ENCODE assay signal across 16 mouse cellular contexts in the genomic region with DNA sequence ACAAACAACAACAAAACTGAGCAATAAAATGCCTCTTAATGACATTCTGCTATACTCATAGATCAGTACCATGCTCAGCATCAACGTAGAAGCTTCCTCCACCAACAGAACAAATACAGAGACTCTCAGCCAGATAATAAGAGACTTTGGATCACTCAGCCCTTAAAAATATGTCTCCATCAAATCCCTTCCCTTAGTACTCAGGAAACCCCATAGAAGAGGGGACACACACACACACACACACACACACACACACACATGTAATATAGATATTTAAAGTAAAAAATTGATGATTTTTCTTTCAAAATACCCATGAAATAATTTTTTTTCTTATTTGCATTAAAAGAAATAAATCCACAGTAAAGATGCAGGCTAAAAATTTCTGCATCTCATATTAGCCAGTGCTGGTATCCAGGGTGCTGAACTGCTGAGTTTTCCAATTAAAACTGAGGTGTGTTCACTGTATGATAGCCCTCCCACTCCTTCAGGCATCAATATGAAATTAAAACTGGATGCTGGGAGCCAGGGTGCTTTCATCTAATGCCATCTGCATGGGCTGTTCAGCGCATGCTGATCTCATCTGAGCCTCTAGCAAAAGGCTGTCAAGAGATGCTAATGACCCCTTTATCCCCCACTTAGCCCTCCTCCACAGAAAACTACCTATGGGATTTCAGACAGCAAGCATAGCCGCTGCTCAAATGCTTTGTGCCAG.
A peak's percentile ranks its signal among the peaks of the same experiment; 100 is the strongest.
DNase-seq lines count a peak whose midpoint lies in the region; ATAC-seq and TF ChIP-seq lines count a peak whose summit lies in the region.
"Had no signal": no experiment of that assay in that cellular context is flagged by ENCODE, and none has a peak within 500 bp of the region (broad histone marks: within the 10 kb centered on the region; RNA-seq: fewer than 3 reads in every experiment).

No protein-coding gene starts in this region.

- no peaks in the 10 kb centered on the region for H3K4me1 ChIP-seq in hindbrain, embryonic 11.5 days (replicated peaks; ENCODE audit: control insufficient read depth, insufficient read depth, low read length)
- H3K4me1 ChIP-seq in hindbrain, embryonic 10.5 days (replicated peaks): no peaks in the 10 kb centered on the region; the same call in 1 of the 2 replicates
- H3K4me1 ChIP-seq in forebrain, embryonic 13.5 days: peaks cover 10% of the 10 kb centered on the region
- peaks cover 16% of the 10 kb centered on the region for H3K4me1 ChIP-seq in hindbrain, embryonic 13.5 days (replicated peaks)
- H3K4me1 ChIP-seq in midbrain, embryonic 15.5 days: peaks cover 19% of the 10 kb centered on the region
- H3K4me1 ChIP-seq: embryonic facial prominence, embryonic 15.5 days had no signal

- intact Hi-C loops in left cerebral cortex, adult 2 months (cut with DNase I): no loop called here

- no peaks in the 10 kb centered on the region for H3K36me3 ChIP-seq in hindbrain, embryonic 11.5 days (ENCODE audit: control insufficient read depth, insufficient read depth, low read length)
- no peaks in the 10 kb centered on the region for H3K36me3 ChIP-seq in hindbrain, embryonic 10.5 days
- no peaks in the 10 kb centered on the region for H3K36me3 ChIP-seq in forebrain, embryonic 13.5 days (ENCODE audit: poor library complexity, severe bottlenecking)
- H3K36me3 ChIP-seq in hindbrain, embryonic 13.5 days: no peaks in the 10 kb centered on the region
- H3K36me3 ChIP-seq in midbrain, embryonic 15.5 days (replicated peaks): no peaks in the 10 kb centered on the region
- H3K36me3 ChIP-seq: embryonic facial prominence, embryonic 15.5 days had no signal

- no peak overlapping the region for H3K4me2 ChIP-seq in hindbrain, embryonic 11.5 days (replicated peaks; ENCODE audit: low read depth, low read length)
- H3K4me2 ChIP-seq in forebrain, embryonic 13.5 days: no peak overlapping the region
- no peak overlapping the region for H3K4me2 ChIP-seq in hindbrain, embryonic 13.5 days
- no peak overlapping the region for H3K4me2 ChIP-seq in midbrain, embryonic 15.5 days
- H3K4me2 ChIP-seq: embryonic facial prominence, embryonic 15.5 days had no signal

- DNase-seq in hindbrain, embryonic 11.5 days (ENCODE audit: low spot score): no peak
- no peak for DNase-seq in hindbrain, embryonic 10.5 days (ENCODE audit: low spot score)
- DNase-seq in lung, postnatal 4 days: no peak
- no peak for DNase-seq in left cerebral cortex, adult 2 months (ENCODE audit: extremely low spot score in 1 of 2, low spot score in 2 of 2)
- DNase-seq: adrenal gland, postnatal 10 days; B cell, adult 2 months; kidney, adult 8-10 months; kidney, postnatal 36 days; lung, adult 18-20 months; spleen, adult 18-20 months; thymus, adult 18-20 months had no signal

- H3K4me3 ChIP-seq in hindbrain, embryonic 11.5 days (ENCODE audit: low read depth, low read length): no peak overlapping the region
- no peak overlapping the region for H3K4me3 ChIP-seq in hindbrain, embryonic 10.5 days
- H3K4me3 ChIP-seq in forebrain, embryonic 13.5 days: no peak overlapping the region
- no peak overlapping the region for H3K4me3 ChIP-seq in hindbrain, embryonic 13.5 days
- no peak overlapping the region for H3K4me3 ChIP-seq in midbrain, embryonic 15.5 days
- H3K4me3 ChIP-seq in left cerebral cortex, adult 2 months: no peak overlapping the region
- H3K4me3 ChIP-seq: embryonic facial prominence, embryonic 15.5 days had no signal

- H3K27ac ChIP-seq in hindbrain, embryonic 11.5 days (ENCODE audit: low read depth, low read length): no peak overlapping the region
- H3K27ac ChIP-seq in hindbrain, embryonic 10.5 days: no peak overlapping the region
- no peak overlapping the region for H3K27ac ChIP-seq in forebrain, embryonic 13.5 days
- peak overlapping the region; percentile 52 for H3K27ac ChIP-seq in hindbrain, embryonic 13.5 days
- H3K27ac ChIP-seq in midbrain, embryonic 15.5 days: peak overlapping the region; percentile 48
- H3K27ac ChIP-seq in left cerebral cortex, adult 2 months: no peak overlapping the region
- H3K27ac ChIP-seq: embryonic facial prominence, embryonic 15.5 days; macrophage had no signal

- 69% methylated on average over 3 of the region's 3 CpGs for WGBS in hindbrain, embryonic 11.5 days
- 66% methylated on average over 3 of the region's 3 CpGs for WGBS in hindbrain, embryonic 10.5 days
- 31% methylated on average over 3 of the region's 3 CpGs for WGBS in forebrain, embryonic 13.5 days
- 40% methylated on average over 3 of the region's 3 CpGs for WGBS in hindbrain, embryonic 13.5 days
- 27% methylated on average over 3 of the region's 3 CpGs for WGBS in midbrain, embryonic 15.5 days

- H3K9ac ChIP-seq in hindbrain, embryonic 11.5 days (ENCODE audit: low read depth, low read length): no peak overlapping the region
- no peak overlapping the region for H3K9ac ChIP-seq in forebrain, embryonic 13.5 days
- no peak overlapping the region for H3K9ac ChIP-seq in hindbrain, embryonic 13.5 days
- H3K9ac ChIP-seq in midbrain, embryonic 15.5 days: no peak overlapping the region
- H3K9ac ChIP-seq: embryonic facial prominence, embryonic 15.5 days had no signal

- peak; percentile 92 for ATAC-seq in hindbrain, embryonic 11.5 days (ENCODE audit: low FRiP score)
- peak; percentile 86 for ATAC-seq in forebrain, embryonic 13.5 days
- peak; percentile 90 for ATAC-seq in hindbrain, embryonic 13.5 days (ENCODE audit: low FRiP score)
- ATAC-seq in midbrain, embryonic 15.5 days (replicated peaks): peak; percentile 96

- no peaks in the 10 kb centered on the region for H3K9me3 ChIP-seq in hindbrain, embryonic 11.5 days (ENCODE audit: control insufficient read depth, low read length)
- no peaks in the 10 kb centered on the region for H3K9me3 ChIP-seq in hindbrain, embryonic 10.5 days
- H3K9me3 ChIP-seq in forebrain, embryonic 13.5 days (replicated peaks): no peaks in the 10 kb centered on the region
- H3K9me3 ChIP-seq in hindbrain, embryonic 13.5 days: no peaks in the 10 kb centered on the region
- H3K9me3 ChIP-seq in midbrain, embryonic 15.5 days: no peaks in the 10 kb centered on the region
- H3K9me3 ChIP-seq: embryonic facial prominence, embryonic 15.5 days had no signal

- H3K27me3 ChIP-seq in hindbrain, embryonic 11.5 days (ENCODE audit: control insufficient read depth, insufficient read depth, low read length): no peaks in the 10 kb centered on the region
- no peaks in the 10 kb centered on the region for H3K27me3 ChIP-seq in hindbrain, embryonic 10.5 days (ENCODE audit: insufficient read depth, poor library complexity, severe bottlenecking)
- H3K27me3 ChIP-seq in forebrain, embryonic 13.5 days: no peaks in the 10 kb centered on the region
- H3K27me3 ChIP-seq in hindbrain, embryonic 13.5 days: no peaks in the 10 kb centered on the region
- no peaks in the 10 kb centered on the region for H3K27me3 ChIP-seq in midbrain, embryonic 15.5 days (replicated peaks)
- H3K27me3 ChIP-seq: embryonic facial prominence, embryonic 15.5 days had no signal

- no peak for TF ChIP-seq CTCF in left cerebral cortex, adult 2 months (IDR thresholded peaks at IDR 0.05)

Comparison
In these comparisons a context has a peak if more than half of its experiments do, and no peak if none do; other contexts are left out.
1. H3K27ac ChIP-seq: peak in hindbrain, embryonic 13.5 days (single experiment) and midbrain, embryonic 15.5 days (single experiment); none in hindbrain, embryonic 11.5 days (single experiment), hindbrain, embryonic 10.5 days (single experiment), forebrain, embryonic 13.5 days (single experiment) and left cerebral cortex, adult 2 months (single experiment).
2. Peak in every context shown above with its lines, with median percentiles within 50 percentile points of each other: ATAC-seq.